Mouse (Mus musculus): ENCODE measurements around the gene H3f3a. TPM values are rescaled to one million over a fixed set of nuclear protein-coding genes. Genes with fewer than 3 reads are reported as not detected.
A peak's percentile ranks its signal among the peaks of the same experiment; 100 is the strongest.

Gene H3f3a
- total and polyA plus RNA-seq, 3 experiments = 571 to 1,420 (median 715) TPM

DNA sequence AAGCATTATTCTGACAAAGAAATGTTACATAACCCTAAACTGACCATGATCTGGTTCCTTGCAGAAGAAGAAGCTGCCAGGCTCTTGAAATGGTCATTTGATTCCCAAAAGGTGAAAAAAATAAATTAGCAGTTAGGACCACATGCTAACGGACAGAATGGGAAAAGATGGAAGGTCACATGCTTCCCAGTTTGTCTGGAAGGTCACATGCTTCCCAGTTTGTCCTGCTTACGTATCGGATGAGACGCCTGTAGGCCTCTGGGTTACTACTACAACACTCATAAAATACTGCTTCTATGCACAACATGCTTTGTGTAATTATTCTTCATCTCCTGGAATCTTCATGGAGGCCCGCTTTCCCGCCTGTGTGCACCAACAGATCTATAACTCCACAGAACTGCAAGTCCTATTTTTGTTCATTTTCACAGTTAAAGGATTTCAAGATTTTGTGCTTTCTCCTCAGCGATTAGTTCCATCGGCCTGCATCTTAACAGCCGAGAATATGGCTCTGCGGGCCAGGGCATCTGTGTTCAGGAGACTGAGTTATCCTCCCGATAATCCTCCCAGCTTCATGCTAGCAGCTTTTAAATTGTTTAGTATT lies 36.1 kb upstream of the H3f3a start:
- Histone ChIP-seq H3K27me3 (replicated peaks) (no peaks in the 10 kb centered on the region), H3K36me3 (replicated peaks in 1 of 2; ENCODE audit: control insufficient read depth in 1 of 2, insufficient read depth in 1 of 2, low read length in 1 of 2) (peaks cover 0 to 12% of the 10 kb centered on the region in 2 experiments), H3K4me3 (replicated peaks in 1 of 3; ENCODE audit: low read depth in 2 of 3, low read length in 2 of 3, poor library complexity in 1 of 3) (peak overlapping the region in 2 of 3 experiments; percentile 28 to 96), H3K4me1 (ENCODE audit: control insufficient read depth in 1 of 2, insufficient read depth in 2 of 2) (peaks cover 12 to 36% of the 10 kb centered on the region in 2 experiments; a peak in 3 of 4 replicates), H3K79me2 (replicated peaks; ENCODE audit: control insufficient read depth, extremely low read depth, insufficient read depth, poor library complexity, severe bottlenecking) (peaks cover 21% of the 10 kb centered on the region), H3K9me3 (replicated peaks; ENCODE audit: low read length) (no peaks in the 10 kb centered on the region), H3K4me2 (ENCODE audit: insufficient read depth, low read depth, poor library complexity, severe bottlenecking) (peak overlapping the region; percentile 63; the same call in 1 of the 2 replicates), H3K9ac (ENCODE audit: insufficient read depth, low read depth) (peak overlapping the region; percentile 50), H3K27ac (ENCODE audit: insufficient read depth, low read depth) (no peak overlapping the region)
- in situ Hi-C loops (cut with MboI; ENCODE audit: low pct_ligation_motif_present, low pct_unique_long_range_greater_than_20kb, low sequenced_read_pairs) (no loop called here), dilution Hi-C loops (cut with MboI; ENCODE audit: extremely low pct_ligation_motif_present, extremely low pct_unique_long_range_greater_than_20kb, low sequenced_read_pairs) (no loop called here)
- no peak for DNase-seq (ENCODE audit: extremely low read depth)
- TF ChIP-seq POLR2AphosphoS2 (IDR thresholded peaks at IDR 0.05; ENCODE audit: low read depth, low read length) = no peak
- TF ChIP-seq JUND (conservative IDR thresholded peaks at IDR 0.05; ENCODE audit: low read depth, low read length) = no peak
- TF ChIP-seq TCF12 (IDR thresholded peaks at IDR 0.05; ENCODE audit: low read depth, low read length) = no peak
- TF ChIP-seq POLR2A (IDR thresholded peaks at IDR 0.05; ENCODE audit: low read depth, low read length) = no peak
- no peak for TF ChIP-seq CHD2 (IDR thresholded peaks at IDR 0.05; ENCODE audit: low read length)
- TF ChIP-seq JUN (IDR thresholded peaks at IDR 0.05; ENCODE audit: insufficient read depth, low read depth, low read length) = no peak
- TF ChIP-seq KAT2A (IDR thresholded peaks at IDR 0.05; ENCODE audit: insufficient replicate concordance, low read length) = no peak
- TF ChIP-seq ZNF384 (IDR thresholded peaks at IDR 0.05; ENCODE audit: low read depth, low read length) = no peak
- no peak for TF ChIP-seq USF2 (conservative IDR thresholded peaks at IDR 0.05; ENCODE audit: low read depth, low read length)
- TF ChIP-seq MEF2A (IDR thresholded peaks at IDR 0.05; ENCODE audit: borderline replicate concordance, low read depth, low read length) = no peak

DNA sequence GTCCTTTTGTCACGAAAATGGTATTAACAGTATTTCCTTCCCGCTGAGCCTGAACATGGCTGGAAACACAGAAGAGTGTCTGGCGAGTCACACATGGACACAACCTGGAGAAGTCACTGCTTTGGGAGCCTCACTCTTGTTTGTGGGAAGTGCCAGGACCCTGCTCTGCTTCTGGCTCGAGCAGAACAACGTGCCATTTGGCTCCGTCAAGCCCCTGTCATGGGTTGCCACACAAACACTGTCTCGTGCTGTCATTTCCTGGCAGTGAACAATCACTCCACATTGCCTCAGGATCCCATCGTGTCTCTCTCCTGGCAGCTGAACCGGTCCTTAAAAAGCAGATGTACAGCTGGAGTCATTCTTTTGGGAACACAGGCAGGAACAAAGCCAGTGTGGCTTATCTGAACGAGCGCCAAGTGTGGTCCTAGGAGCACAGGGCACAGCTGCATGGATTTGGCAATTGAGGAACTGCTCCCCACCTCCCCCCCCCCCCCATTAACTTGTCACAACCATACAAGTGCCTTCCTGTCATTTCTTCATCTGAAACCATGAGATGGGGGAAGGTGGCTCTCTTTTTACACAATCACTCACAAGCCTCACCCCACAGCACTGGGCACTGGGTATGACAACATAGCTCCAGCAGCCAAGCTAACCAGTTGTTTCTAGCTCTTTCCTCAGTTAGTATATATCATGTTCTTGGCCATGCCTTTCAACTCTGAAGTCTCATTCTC lies 34.9 kb upstream of the H3f3a start:
- in situ Hi-C loops (cut with MboI; ENCODE audit: low pct_ligation_motif_present, low pct_unique_long_range_greater_than_20kb, low sequenced_read_pairs) (no loop called here), dilution Hi-C loops (cut with MboI; ENCODE audit: extremely low pct_ligation_motif_present, extremely low pct_unique_long_range_greater_than_20kb, low sequenced_read_pairs) (no loop called here)
- peaks cover 12 to 36% of the 10 kb centered on the region in 2 experiments; a peak in 3 of 4 replicates for H3K4me1 ChIP-seq (ENCODE audit: control insufficient read depth in 1 of 2, insufficient read depth in 2 of 2)
- H3K27ac ChIP-seq (ENCODE audit: insufficient read depth, low read depth) = no peak overlapping the region
- H3K9ac ChIP-seq (ENCODE audit: insufficient read depth, low read depth) = no peak overlapping the region
- H3K27me3 ChIP-seq (replicated peaks) = no peaks in the 10 kb centered on the region
- H3K36me3 ChIP-seq (replicated peaks in 1 of 2; ENCODE audit: control insufficient read depth in 1 of 2, insufficient read depth in 1 of 2, low read length in 1 of 2) = peaks cover 0 to 10% of the 10 kb centered on the region in 2 experiments
- no peak overlapping the region for H3K4me3 ChIP-seq (replicated peaks in 1 of 3; ENCODE audit: low read depth in 2 of 3, low read length in 2 of 3, poor library complexity in 1 of 3)
- H3K9me3 ChIP-seq (replicated peaks; ENCODE audit: low read length) = no peaks in the 10 kb centered on the region
- peaks cover 20% of the 10 kb centered on the region for H3K79me2 ChIP-seq (replicated peaks; ENCODE audit: control insufficient read depth, extremely low read depth, insufficient read depth, poor library complexity, severe bottlenecking)
- DNase-seq (ENCODE audit: extremely low read depth) = no peak
- H3K4me2 ChIP-seq (ENCODE audit: insufficient read depth, low read depth, poor library complexity, severe bottlenecking) = no peak overlapping the region
- TF ChIP-seq HCFC1 (IDR thresholded peaks at IDR 0.05; ENCODE audit: low read depth, low read length) (no peak), ZNF384 (IDR thresholded peaks at IDR 0.05; ENCODE audit: low read depth, low read length) (no peak), GABPA (IDR thresholded peaks at IDR 0.05; ENCODE audit: insufficient replicate concordance, low read depth, low read length) (no peak), CTCF (conservative IDR thresholded peaks at IDR 0.05 in 1 of 2, IDR thresholded peaks at IDR 0.05 in 1 of 2; ENCODE audit: low read depth in 2 of 2, low read length in 2 of 2) (no peak), BHLHE40 (IDR thresholded peaks at IDR 0.05; ENCODE audit: low read depth, low read length) (no peak), MAFK (IDR thresholded peaks at IDR 0.05; ENCODE audit: insufficient replicate concordance, low read length) (no peak), RCOR1 (conservative IDR thresholded peaks at IDR 0.05; ENCODE audit: low read depth, low read length) (no peak), MXI1 (IDR thresholded peaks at IDR 0.05; ENCODE audit: low read depth, low read length) (no peak), JUN (IDR thresholded peaks at IDR 0.05; ENCODE audit: insufficient read depth, low read depth, low read length) (no peak), MAZ (IDR thresholded peaks at IDR 0.05; ENCODE audit: low read depth, low read length) (no peak), JUND (conservative IDR thresholded peaks at IDR 0.05; ENCODE audit: low read depth, low read length) (no peak), KAT2A (IDR thresholded peaks at IDR 0.05; ENCODE audit: insufficient replicate concordance, low read length) (no peak), MYC (IDR thresholded peaks at IDR 0.05; ENCODE audit: low read depth, low read length) (no peak), NELFE (IDR thresholded peaks at IDR 0.05; ENCODE audit: low read depth, low read length) (no peak)

Measured in CH12.LX (cell line).